Mouse (Mus musculus) myocyte (in vitro differentiated cells): ENCODE data around the gene Rpl26. TPM values are rescaled to one million over a fixed set of nuclear protein-coding genes. Genes with fewer than 3 reads are reported as not detected.

ENCODE experiments used
- H3K27me3 ChIP-seq: one replicate; pipeline ENCODE4 v1.6.1; 2011; ENCODE audit not compliant: control insufficient read depth, insufficient read depth, insufficient read length
- H3K36me3 ChIP-seq: one replicate; pipeline ENCODE4 v1.6.1; 2011; ENCODE audit not compliant: control insufficient read depth, insufficient read depth
- H3K4me2 ChIP-seq: one replicate; pipeline ENCODE4 v1.6.1; 2011; ENCODE audit warnings: low read depth, control low read depth
- H3K4me3 ChIP-seq: one replicate; pipeline ENCODE4 v1.5.1; 2011; ENCODE audit warnings: mild to moderate bottlenecking, control low read depth, moderate library complexity
- H3K79me2 ChIP-seq: one replicate; pipeline ENCODE4 v1.6.1; 2011; ENCODE audit not compliant: control insufficient read depth, insufficient read depth
- H3ac ChIP-seq: one replicate; pipeline ENCODE4 v1.6.1; 2011; ENCODE audit not compliant: control insufficient read depth, insufficient read length
- CEBPB ChIP-seq: IDR thresholded peaks from 2 replicates; pipeline ENCODE4 v1.6.1; 2011; ENCODE audit warnings: mild to moderate bottlenecking, moderate library complexity; ENCODE audit not compliant: poor library complexity, insufficient read depth, severe bottlenecking
- E2F4 ChIP-seq: IDR thresholded peaks from one replicate; pipeline ENCODE4 v1.6.1; 2011; ENCODE audit warnings: mild to moderate bottlenecking, control low read depth, moderate library complexity; ENCODE audit not compliant: insufficient read depth
- MAX ChIP-seq: IDR thresholded peaks from one replicate; pipeline ENCODE4 v1.6.1; 2011; ENCODE audit warnings: low read depth, mild to moderate bottlenecking, control low read depth
- MYOD1 ChIP-seq, 3 experiments: IDR thresholded peaks; one replicate each; pipeline ENCODE4 v1.6.1; 2011; ENCODE audit warnings: control low read depth in 2 of 3, low read depth in 2 of 3, mild to moderate bottlenecking in 2 of 3, moderate library complexity in 1 of 3; ENCODE audit not compliant: insufficient read length in 2 of 3, control insufficient read depth in 1 of 3
- MYOG ChIP-seq, 3 experiments: IDR thresholded peaks; one replicate each; pipeline ENCODE4 v1.6.1; 2011; ENCODE audit warnings: control low read depth in 2 of 3, low read depth in 2 of 3, mild to moderate bottlenecking in 2 of 3; ENCODE audit not compliant: insufficient read length in 2 of 3, control insufficient read depth in 1 of 3, insufficient read depth in 1 of 3
- POLR2A ChIP-seq: IDR thresholded peaks from one replicate; pipeline ENCODE4 v1.6.1; 2011; ENCODE audit warnings: low read depth, mild to moderate bottlenecking, control low read depth, moderate library complexity; ENCODE audit not compliant: insufficient read length
- POLR2AphosphoS2 ChIP-seq: IDR thresholded peaks from one replicate; pipeline ENCODE4 v1.6.1; 2011; ENCODE audit warnings: low read depth, control low read depth; ENCODE audit not compliant: insufficient read length
- REST ChIP-seq: IDR thresholded peaks from one replicate; pipeline ENCODE4 v1.6.1; 2011; ENCODE audit warnings: mild to moderate bottlenecking, control low read depth, moderate library complexity; ENCODE audit not compliant: insufficient read depth, insufficient read length
- SRF ChIP-seq: IDR thresholded peaks from one replicate; pipeline ENCODE4 v1.6.1; 2011; ENCODE audit warnings: low read depth; ENCODE audit not compliant: control insufficient read depth, insufficient read length
- TCF12 ChIP-seq: IDR thresholded peaks from one replicate; pipeline ENCODE4 v1.6.1; 2011; ENCODE audit warnings: mild to moderate bottlenecking, control low read depth; ENCODE audit not compliant: poor library complexity, insufficient read depth, severe bottlenecking
- TCF3 ChIP-seq: IDR thresholded peaks from one replicate; pipeline ENCODE4 v1.6.1; 2011; ENCODE audit warnings: low read depth, control low read depth; ENCODE audit not compliant: insufficient read length
- USF1 ChIP-seq: IDR thresholded peaks from one replicate; pipeline ENCODE4 v1.6.1; 2011; ENCODE audit warnings: low read depth, mild to moderate bottlenecking, control low read depth, moderate library complexity
- polyA plus RNA-seq: library from polyadenylated mRNA; unstranded; fragments of >200 nt; fragmentation: generic; extraction: Trizol; gene quantifications from one replicate; pipeline ENCODE4 v1.2.1, GENCODE M21; 2012; ENCODE audit warnings: missing spikeins

Gene Rpl26
- polyA plus RNA-seq, 1 experiment: 695 TPM

DNA sequence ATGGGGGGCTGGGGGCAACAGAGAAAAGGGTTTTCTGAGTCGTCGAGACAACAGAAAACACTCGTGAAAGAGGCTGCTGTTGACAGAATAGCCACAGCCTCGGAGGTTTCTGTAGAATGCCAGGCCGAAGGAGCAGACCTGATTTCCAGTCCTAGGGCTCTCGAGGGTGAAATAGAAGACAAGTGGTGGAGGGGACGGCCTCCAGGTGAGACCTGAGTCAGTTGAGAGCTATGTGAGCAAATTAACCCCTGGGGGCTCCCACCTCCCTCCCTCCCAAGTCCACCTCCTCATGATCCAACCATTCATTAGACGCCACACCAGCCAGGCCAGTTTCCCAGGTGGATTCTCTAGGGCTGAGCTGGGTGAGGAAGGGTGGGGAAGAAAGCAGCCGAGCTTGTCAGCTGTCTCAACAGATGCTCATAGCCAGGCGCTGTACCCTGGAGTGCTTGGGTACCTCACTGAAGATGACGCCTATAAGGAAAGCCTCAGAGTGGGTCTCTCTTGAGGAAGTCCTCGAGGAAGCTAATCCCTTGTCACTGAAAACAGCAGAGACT lies 7.4 kb upstream of the Rpl26 start:
- Histone ChIP-seq H3K4me2 (no peak overlapping the region), H3ac (no peak overlapping the region), H3K36me3 (no peaks in the 10 kb centered on the region), H3K27me3 (peaks cover 10% of the 10 kb centered on the region), H3K79me2 (no peaks in the 10 kb centered on the region), H3K4me3 (no peak overlapping the region)
- no peak for TF ChIP-seq REST

DNA sequence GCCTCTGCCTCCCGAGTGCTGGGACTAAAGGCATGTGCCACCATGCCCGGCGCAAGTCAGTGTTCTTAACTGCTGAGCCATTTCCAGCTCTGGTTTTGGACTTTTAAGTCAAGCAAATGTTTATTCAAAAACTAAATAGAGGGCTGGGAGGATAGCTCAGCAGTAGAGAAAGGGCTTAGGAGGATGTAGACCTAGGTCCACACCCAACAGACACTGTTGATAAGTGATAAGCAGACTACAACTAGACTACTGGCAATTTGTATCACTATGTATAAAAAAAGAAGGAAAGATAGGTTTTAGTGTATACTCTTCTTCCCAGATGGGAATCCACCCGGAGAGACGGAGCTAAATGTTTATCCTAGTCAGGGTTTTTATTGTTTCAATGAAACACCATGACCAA lies 5.1 kb upstream of the Rpl26 start:
- no peak overlapping the region for H3K4me2 ChIP-seq
- no peak overlapping the region for H3ac ChIP-seq
- peaks cover 15% of the 10 kb centered on the region for H3K27me3 ChIP-seq
- H3K36me3 ChIP-seq: no peaks in the 10 kb centered on the region
- no peak overlapping the region for H3K4me3 ChIP-seq
- H3K79me2 ChIP-seq: no peaks in the 10 kb centered on the region
- no peak for TF ChIP-seq E2F4
- no peak for TF ChIP-seq SRF
- no peak for TF ChIP-seq MAX
- no peak for TF ChIP-seq TCF3
- TF ChIP-seq TCF12: no peak
- TF ChIP-seq POLR2AphosphoS2: no peak
- no peak for TF ChIP-seq POLR2A
- no peak for TF ChIP-seq USF1
- no peak for TF ChIP-seq MYOG (IDR thresholded peaks at IDR 0.05; ENCODE audit: control insufficient read depth in 1 of 3, insufficient read depth in 1 of 3, insufficient read length in 2 of 3, low read depth in 2 of 3)

DNA sequence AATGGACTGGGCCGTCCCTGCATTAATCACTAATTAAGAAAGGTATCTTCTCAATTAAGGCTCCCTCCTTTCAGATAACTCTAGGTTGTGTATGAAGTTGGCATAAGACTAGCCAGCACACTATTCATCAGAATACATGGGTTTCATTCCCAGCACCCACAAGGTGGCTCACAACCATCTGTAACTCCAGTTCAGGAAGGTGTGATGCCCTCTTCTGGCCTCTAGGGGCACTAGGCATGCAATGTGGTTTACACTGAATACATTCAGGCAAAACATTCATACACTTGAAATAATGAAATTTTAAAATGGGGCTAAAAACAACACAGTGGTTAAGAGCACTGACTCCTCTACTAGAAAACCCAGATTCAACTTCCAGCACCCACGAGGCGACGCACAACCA lies 4.3 kb upstream of the Rpl26 start:
- no peak for TF ChIP-seq MYOD1 (IDR thresholded peaks at IDR 0.05; ENCODE audit: control insufficient read depth in 1 of 3, insufficient read length in 2 of 3, low read depth in 2 of 3)
- H3K4me2 ChIP-seq: no peak overlapping the region
- peaks cover 6% of the 10 kb centered on the region for H3K79me2 ChIP-seq
- no peaks in the 10 kb centered on the region for H3K36me3 ChIP-seq
- no peak overlapping the region for H3ac ChIP-seq
- H3K27me3 ChIP-seq: peaks cover 15% of the 10 kb centered on the region
- no peak overlapping the region for H3K4me3 ChIP-seq

DNA sequence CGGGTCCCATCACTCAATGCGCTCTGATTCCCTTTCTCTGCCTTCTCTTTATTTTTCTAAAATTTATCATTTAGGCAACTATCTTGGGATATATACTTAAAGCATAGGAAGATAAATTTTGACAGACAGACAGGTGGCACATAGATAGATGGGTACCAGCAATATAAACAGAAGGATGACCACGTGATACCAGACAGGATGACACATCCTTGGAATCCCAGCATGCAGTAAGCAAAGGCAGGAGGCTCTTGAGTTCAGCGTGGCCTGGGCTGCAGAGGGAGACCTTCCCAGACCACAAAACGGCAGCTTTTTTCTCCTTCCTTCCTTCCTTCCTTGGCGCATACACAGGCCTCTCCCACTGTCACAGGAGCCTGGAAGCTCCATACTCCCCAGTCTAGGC lies 3.5 kb upstream of the Rpl26 start:
- TF ChIP-seq USF1 (peak; percentile 55), TCF3 (no peak)
- Histone ChIP-seq H3K27me3 (peaks cover 10% of the 10 kb centered on the region), H3ac (no peak overlapping the region), H3K4me3 (no peak overlapping the region), H3K4me2 (no peak overlapping the region), H3K36me3 (no peaks in the 10 kb centered on the region), H3K79me2 (peaks cover 13% of the 10 kb centered on the region)

DNA sequence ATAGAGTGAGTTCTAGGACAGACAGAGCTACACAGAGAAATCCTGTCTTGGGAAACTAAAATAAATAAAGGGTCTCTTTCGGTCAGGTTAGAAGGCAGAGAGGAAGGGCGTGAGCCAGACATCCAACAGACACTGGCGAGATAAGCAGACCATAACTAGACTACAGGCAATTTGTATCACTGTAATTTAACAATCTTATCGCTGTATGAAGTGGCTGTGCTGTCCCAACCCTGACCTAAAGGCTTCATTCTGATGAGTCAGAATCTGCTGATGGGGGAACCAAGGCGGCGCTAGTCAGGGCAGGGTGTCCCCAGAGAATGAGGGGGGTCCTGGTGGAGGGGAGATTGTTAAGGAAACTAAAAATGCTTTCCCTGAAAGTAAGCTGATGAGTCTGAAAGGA lies 2.6 kb upstream of the Rpl26 start:
- no peak for TF ChIP-seq MYOD1 (IDR thresholded peaks at IDR 0.05; ENCODE audit: control insufficient read depth in 1 of 3, insufficient read length in 2 of 3, low read depth in 2 of 3)
- no peak for TF ChIP-seq SRF
- no peak for TF ChIP-seq E2F4
- TF ChIP-seq USF1: no peak
- TF ChIP-seq TCF12: no peak
- no peak for TF ChIP-seq POLR2AphosphoS2
- no peak for TF ChIP-seq CEBPB
- no peak for TF ChIP-seq TCF3
- no peak for TF ChIP-seq POLR2A
- no peak for TF ChIP-seq REST
- no peak for TF ChIP-seq MYOG (IDR thresholded peaks at IDR 0.05; ENCODE audit: control insufficient read depth in 1 of 3, insufficient read depth in 1 of 3, insufficient read length in 2 of 3, low read depth in 2 of 3)
- no peak for TF ChIP-seq MAX
- Histone ChIP-seq H3K4me3 (no peak overlapping the region), H3K36me3 (no peaks in the 10 kb centered on the region), H3ac (no peak overlapping the region), H3K4me2 (no peak overlapping the region), H3K79me2 (peaks cover 14% of the 10 kb centered on the region), H3K27me3 (peaks cover 5% of the 10 kb centered on the region)

DNA sequence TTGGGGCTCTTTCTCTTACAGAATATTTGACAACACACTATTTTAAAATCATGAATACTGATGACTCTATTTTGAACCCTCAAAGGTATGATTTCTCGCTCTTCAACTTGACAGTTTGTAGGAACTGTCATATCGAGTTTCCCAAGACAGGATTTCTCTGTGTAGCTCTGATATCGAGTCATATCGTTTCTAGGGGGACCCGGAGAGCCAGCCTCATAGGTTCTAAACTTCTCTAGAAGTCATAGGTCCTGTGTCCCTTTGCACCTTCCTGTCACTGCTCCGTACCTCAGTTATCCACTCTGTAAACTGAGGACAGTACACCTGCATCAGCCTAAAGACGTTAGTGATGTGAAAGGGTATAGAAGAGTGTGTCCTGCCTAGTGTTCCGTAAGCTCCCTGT lies 1.6 kb upstream of the Rpl26 start:
- TF ChIP-seq REST (no peak), POLR2AphosphoS2 (no peak), TCF3 (no peak), MYOD1 (IDR thresholded peaks at IDR 0.05; ENCODE audit: control insufficient read depth in 1 of 3, insufficient read length in 2 of 3, low read depth in 2 of 3) (no peak), MAX (no peak), MYOG (IDR thresholded peaks at IDR 0.05; ENCODE audit: control insufficient read depth in 1 of 3, insufficient read depth in 1 of 3, insufficient read length in 2 of 3, low read depth in 2 of 3) (no peak), TCF12 (no peak), USF1 (no peak), CEBPB (no peak), SRF (no peak), E2F4 (no peak), POLR2A (no peak)
- Histone ChIP-seq H3K4me2 (no peak overlapping the region), H3K4me3 (no peak overlapping the region), H3K36me3 (peaks cover 5% of the 10 kb centered on the region), H3ac (no peak overlapping the region), H3K79me2 (peaks cover 14% of the 10 kb centered on the region), H3K27me3 (peaks cover 5% of the 10 kb centered on the region)
